Mouse (Mus musculus) liver, embryonic 11.5 days (tissue): ENCODE results near the gene Ssr2. TPM values are rescaled to one million over a fixed set of nuclear protein-coding genes. Genes with fewer than 3 reads are reported as not detected.

Source experiments
- ATAC-seq: fragments of 200-750 bp; cut with Nextera tagmentation; replicated peaks from 2 replicates; pipeline ENCODE4 v1.8.0; 2017; ENCODE audit warnings: moderate number of reproducible peaks, mild to moderate bottlenecking, moderate TSS enrichment, moderate library complexity; ENCODE audit not compliant: low FRiP score
- DNase-seq: peaks from one replicate; pipeline ENCODE4 v3.0.0-alpha.2; 2017; ENCODE audit warnings: low spot score
- H3K27ac ChIP-seq: fragments of 300-500 bp; sonication (generic); 2 replicates; pipeline ENCODE4 v1.5.1; 2014; ENCODE audit warnings: mild to moderate bottlenecking, low read depth, low read length, control low read depth
- H3K27me3 ChIP-seq: fragments of 300-500 bp; sonication (generic); replicated peaks from 2 replicates; pipeline ENCODE4 v1.6.1; 2014; ENCODE audit warnings: low read length, mixed read lengths; ENCODE audit not compliant: control insufficient read depth, insufficient read depth
- H3K36me3 ChIP-seq: fragments of 300-500 bp; sonication (generic); 2 replicates; pipeline ENCODE4 v1.6.1; 2014; ENCODE audit warnings: mild to moderate bottlenecking, low read length, moderate library complexity, mixed read lengths; ENCODE audit not compliant: control insufficient read depth, insufficient read depth
- H3K4me1 ChIP-seq: fragments of 300-500 bp; sonication (generic); replicated peaks from 2 replicates; pipeline ENCODE4 v1.6.1; 2014; ENCODE audit warnings: low read length, mixed read lengths; ENCODE audit not compliant: control insufficient read depth, insufficient read depth
- H3K4me2 ChIP-seq: fragments of 300-500 bp; sonication (generic); 2 replicates; pipeline ENCODE4 v1.6.1; 2014; ENCODE audit warnings: mild to moderate bottlenecking, control low read depth, moderate library complexity
- H3K4me3 ChIP-seq: fragments of 300-500 bp; sonication (generic); 2 replicates; pipeline ENCODE4 v1.5.1; 2014; ENCODE audit warnings: low read depth, low read length, control low read depth
- H3K9ac ChIP-seq: fragments of 300-500 bp; sonication (generic); 2 replicates; pipeline ENCODE4 v1.6.1; 2014; ENCODE audit warnings: low read depth, low read length, control low read depth
- H3K9me3 ChIP-seq: fragments of 300-500 bp; sonication (generic); 2 replicates; pipeline ENCODE4 v1.6.1; 2016; ENCODE audit warnings: low read length, inconsistent platforms, mixed read lengths; ENCODE audit not compliant: control insufficient read depth
- WGBS: fragments of 180-500 bp; shearing (Covaris S2); extraction: QIAGEN DNeasy Blood & Tissue Kit; methylation state at CpG from one replicate; pipeline ENCODE4 v1.1.7; 2014; 5-methylcytosine and 5-hydroxymethylcytosine counted together
- polyA plus RNA-seq: library from polyadenylated mRNA; unstranded; fragments of >200 nt; fragmentation: Nextera tagmentation; extraction: Ambion mirVana; gene quantifications from 2 replicates; pipeline ENCODE4 v1.2.1, GENCODE M21; 2014

The Ssr2 gene
- polyA plus RNA-seq: 306 and 307 TPM in 2 replicates

- no peak within 1 kb of the TSS for H3K27ac ChIP-seq
- no peak within 1 kb of the TSS for H3K9ac ChIP-seq
- peaks cover 5% of the 10 kb centered on the region; the same call in 1 of the 2 replicates for H3K4me1 ChIP-seq
- H3K9me3 ChIP-seq: no peaks in the 10 kb centered on the region
- no peak within 1 kb of the TSS for H3K4me3 ChIP-seq
- ATAC-seq (no peak), DNase-seq (no peak)
- no peaks in the 10 kb centered on the region for H3K36me3 ChIP-seq
- H3K4me2 ChIP-seq: no peak within 1 kb of the TSS
- H3K27me3 ChIP-seq: no peaks in the 10 kb centered on the region
- 77% methylated on average over 3 of the region's 3 CpGs for WGBS
These were observed at the start of gene Ssr2 for GRCm38 (mm10) chr3:88575540-88575939. Ssr2 (plus strand) TSS chr3:88575876.

GRCm38 (mm10) chr3:88526157-88527131, 49.2 kb upstream of the Ssr2 start:
- peak; percentile 89 for DNase-seq
- Histone ChIP-seq H3K27ac (no peak overlapping the region), H3K9ac (no peak overlapping the region), H3K4me2 (0 out of 2 replicates have a peak overlapping the region, but pooled peaks have one; percentile 3), H3K27me3 (no peaks in the 10 kb centered on the region), H3K4me3 (no peak overlapping the region), H3K4me1 (peaks cover 28% of the 10 kb centered on the region), H3K36me3 (peaks cover 8% of the 10 kb centered on the region; the same call in 1 of the 2 replicates), H3K9me3 (no peaks in the 10 kb centered on the region)
- 35% methylated on average over 17 of the region's 17 CpGs for WGBS
- ATAC-seq: peak; percentile 80

DNA sequence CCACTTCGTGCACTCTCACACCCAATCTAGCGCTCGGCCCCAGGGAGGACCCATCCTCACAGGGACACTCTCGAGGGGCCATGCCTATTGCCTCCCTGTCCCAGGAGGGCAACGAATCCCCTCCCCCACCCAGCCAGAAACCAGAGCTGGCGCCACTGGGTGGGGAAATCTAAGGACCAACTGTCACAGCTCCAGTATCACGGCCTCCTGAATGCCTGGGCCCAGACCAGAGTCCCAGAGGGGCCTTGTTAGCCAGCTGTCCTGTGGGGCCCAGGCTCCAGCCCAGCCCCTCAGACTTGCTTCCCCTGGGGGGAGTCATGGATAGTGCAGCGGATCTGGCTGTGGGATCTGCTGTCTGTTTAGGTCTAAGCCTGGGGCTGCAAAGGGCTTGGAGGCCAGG, 48.1 kb upstream of the Ssr2 start:
- Histone ChIP-seq H3K4me1 (peaks cover 29% of the 10 kb centered on the region), H3K9ac (no peak overlapping the region), H3K36me3 (peaks cover 8% of the 10 kb centered on the region; the same call in 1 of the 2 replicates), H3K27me3 (no peaks in the 10 kb centered on the region), H3K4me3 (no peak overlapping the region), H3K4me2 (peak overlapping the region; percentile 24; the same call in 1 of the 2 replicates), H3K27ac (no peak overlapping the region), H3K9me3 (no peaks in the 10 kb centered on the region)
- DNase-seq (no peak), ATAC-seq (no peak)
- 32% methylated on average over 8 of the region's 8 CpGs for WGBS

GRCm38 (mm10) chr3:88528646-88529045, 47.0 kb upstream of the Ssr2 start:
- 86% methylated on average over 11 of the region's 11 CpGs for WGBS
- H3K4me2 ChIP-seq: no peak overlapping the region

DNA sequence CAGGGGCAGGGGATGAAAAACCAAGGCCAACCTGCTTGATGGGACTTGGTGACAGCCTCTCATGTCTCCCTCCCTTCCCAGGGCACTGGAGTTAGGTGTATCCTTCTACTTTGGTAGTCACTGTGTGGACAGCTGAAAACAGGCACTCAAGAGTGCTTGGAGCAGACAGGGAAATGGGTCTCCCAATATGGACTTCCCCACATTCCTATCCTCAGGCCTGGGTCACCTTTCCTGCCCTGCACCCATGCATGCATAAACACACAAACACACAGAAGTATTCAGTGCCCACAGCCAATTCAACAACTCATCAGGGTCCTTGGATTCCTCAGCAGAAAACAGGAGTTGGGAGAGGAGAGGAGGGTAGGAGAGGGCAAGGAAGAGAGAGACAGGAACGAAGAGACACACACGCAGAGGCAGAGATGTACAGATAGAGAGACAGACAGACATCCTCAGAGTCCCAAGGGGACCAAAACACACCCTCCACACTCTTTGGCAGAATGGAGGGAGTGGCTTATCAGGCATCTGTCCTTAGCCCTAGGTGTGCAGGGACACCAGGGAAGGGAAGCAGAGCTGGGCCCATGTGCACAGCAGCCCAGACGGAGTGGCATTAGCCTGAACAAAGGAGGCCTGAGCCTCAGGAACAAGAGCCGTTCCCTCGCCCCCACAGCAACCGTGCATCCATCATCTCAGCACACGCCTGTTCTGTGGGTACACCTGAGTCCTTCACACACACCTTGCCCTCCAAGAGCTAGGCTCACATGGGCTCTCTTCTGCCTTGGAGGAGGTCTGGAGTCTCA, 46.3 kb upstream of the Ssr2 start:
- H3K4me1 ChIP-seq: peaks cover 43% of the 10 kb centered on the region
- 0 out of 2 replicates have a peak overlapping the region, but pooled peaks have one; percentile 5 for H3K27ac ChIP-seq
- DNase-seq (no peak), ATAC-seq (no peak)
- peaks cover 7% of the 10 kb centered on the region; the same call in 1 of the 2 replicates for H3K36me3 ChIP-seq
- H3K27me3 ChIP-seq: no peaks in the 10 kb centered on the region
- H3K9ac ChIP-seq: no peak overlapping the region
- H3K4me3 ChIP-seq: no peak overlapping the region
- H3K4me2 ChIP-seq: peak overlapping the region; percentile 93
- WGBS: 59% methylated on average over 7 of the region's 7 CpGs
- no peaks in the 10 kb centered on the region for H3K9me3 ChIP-seq

More at GRCm38 (mm10) chr3:88528646-88529045, 47.0 kb upstream of the Ssr2 start:
- Histone ChIP-seq H3K27me3 (no peaks in the 10 kb centered on the region), H3K4me1 (peaks cover 37% of the 10 kb centered on the region), H3K9ac (no peak overlapping the region), H3K4me3 (no peak overlapping the region), H3K9me3 (no peaks in the 10 kb centered on the region), H3K36me3 (peaks cover 8% of the 10 kb centered on the region; the same call in 1 of the 2 replicates), H3K27ac (no peak overlapping the region)
- ATAC-seq (no peak), DNase-seq (no peak)

DNA sequence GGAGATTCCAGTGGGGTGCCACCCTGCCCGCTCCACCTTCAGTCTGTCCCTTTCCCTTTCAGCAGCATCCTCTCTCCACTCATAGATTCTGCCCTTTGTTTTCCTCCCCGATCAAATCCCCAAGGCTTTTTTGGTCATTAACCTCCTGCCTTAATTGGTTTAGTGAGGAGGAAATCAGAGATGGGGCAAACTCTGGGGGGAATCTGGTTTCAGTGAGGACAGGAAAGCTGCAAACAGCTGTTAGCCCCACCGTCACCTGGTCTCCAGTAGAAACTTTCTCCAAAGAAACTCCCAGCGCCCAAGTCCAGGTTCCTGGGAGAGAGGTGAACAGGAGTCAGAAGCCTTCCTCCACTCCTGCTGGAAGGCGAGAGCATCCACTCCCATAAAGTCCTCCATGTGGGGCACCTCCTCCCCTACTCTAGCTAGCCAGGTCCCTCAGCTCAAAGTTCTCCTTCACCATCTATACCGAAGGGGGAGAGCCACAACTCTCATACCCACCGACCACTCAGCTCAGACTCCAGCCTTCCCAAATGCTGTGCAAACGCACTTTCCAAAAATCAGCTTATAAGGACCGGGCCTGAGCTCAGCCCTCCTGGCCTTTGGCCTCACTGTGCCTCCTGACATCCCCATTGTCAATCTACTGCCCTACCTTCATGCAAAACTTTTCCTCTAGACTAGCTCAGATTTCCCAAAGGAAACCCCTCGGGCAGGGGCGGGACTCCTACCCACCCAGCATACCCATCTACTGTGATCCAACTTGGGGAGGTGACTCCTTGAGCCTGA, 45.4 kb upstream of the Ssr2 start:
- WGBS: 33% methylated on average over 11 of the region's 11 CpGs
- Histone ChIP-seq H3K9me3 (no peaks in the 10 kb centered on the region), H3K36me3 (no peaks in the 10 kb centered on the region), H3K4me2 (peak overlapping the region; percentile 93), H3K4me1 (peaks cover 51% of the 10 kb centered on the region), H3K27ac (peak overlapping the region; percentile 85; the same call in 1 of the 2 replicates), H3K4me3 (peak overlapping the region; percentile 77), H3K27me3 (no peaks in the 10 kb centered on the region), H3K9ac (peak overlapping the region; percentile 81)
- no peak for DNase-seq
- ATAC-seq: no peak

- Histone ChIP-seq H3K4me3 (peak overlapping the region; percentile 77), H3K9me3 (no peaks in the 10 kb centered on the region), H3K27me3 (no peaks in the 10 kb centered on the region), H3K4me2 (peak overlapping the region; percentile 93), H3K36me3 (no peaks in the 10 kb centered on the region), H3K9ac (peak overlapping the region; percentile 81), H3K27ac (peak overlapping the region; percentile 85), H3K4me1 (peaks cover 65% of the 10 kb centered on the region)
- WGBS: under 1% methylated on average over 53 of the region's 63 CpGs
- DNase-seq (peak; percentile 94), ATAC-seq (peak; percentile 71)
These were observed 44.1 kb upstream of the Ssr2 start for GRCm38 (mm10) chr3:88531348-88532298.
